Mouse (Mus musculus) hindbrain, postnatal 0 days (tissue): ENCODE data around the gene Tkfc. TPM values are rescaled to one million over a fixed set of nuclear protein-coding genes. Genes with fewer than 3 reads are reported as not detected.

Experiments
- ATAC-seq: fragments of 200-750 bp; cut with Nextera tagmentation; 2 replicates; pipeline ENCODE4 v1.8.0; 2017; ENCODE audit warnings: mild to moderate bottlenecking, moderate TSS enrichment, moderate library complexity
- DNase-seq: peaks from one replicate; pipeline ENCODE4 v3.0.0-alpha.2; 2015; ENCODE audit warnings: low spot score
- H3K27ac ChIP-seq: fragments of 300-500 bp; sonication (generic); 2 replicates; pipeline ENCODE4 v1.5.1; 2014; ENCODE audit warnings: mild to moderate bottlenecking
- H3K27me3 ChIP-seq: fragments of 300-500 bp; sonication (generic); 2 replicates; pipeline ENCODE4 v1.6.1; 2014; ENCODE audit warnings: low read length, mixed read lengths; ENCODE audit not compliant: insufficient read depth
- H3K36me3 ChIP-seq: fragments of 300-500 bp; sonication (generic); 2 replicates; pipeline ENCODE4 v1.6.1; 2014; ENCODE audit warnings: low read length, mixed read lengths; ENCODE audit not compliant: insufficient read depth
- H3K4me1 ChIP-seq: fragments of 300-500 bp; sonication (generic); 2 replicates; pipeline ENCODE4 v1.6.1; 2014; ENCODE audit warnings: antibody characterized with exemption, low read length, mixed read lengths; ENCODE audit not compliant: insufficient read depth
- H3K4me2 ChIP-seq: fragments of 300-500 bp; sonication (generic); 2 replicates; pipeline ENCODE4 v1.6.1; 2014; ENCODE audit warnings: low read depth, mild to moderate bottlenecking, low read length, moderate library complexity, mixed read lengths
- H3K4me3 ChIP-seq: fragments of 300-500 bp; sonication (generic); 2 replicates; pipeline ENCODE4 v1.5.1; 2014; ENCODE audit warnings: low read length
- H3K9ac ChIP-seq: fragments of 300-500 bp; sonication (generic); replicated peaks from 2 replicates; pipeline ENCODE4 v1.6.1; 2014; ENCODE audit warnings: mild to moderate bottlenecking, low read length, moderate library complexity, mixed read lengths
- H3K9me3 ChIP-seq: fragments of 300-500 bp; sonication (generic); 2 replicates; pipeline ENCODE4 v1.6.1; 2016; ENCODE audit warnings: low read length, mixed read lengths
- CTCF ChIP-seq: IDR thresholded peaks from 2 replicates; pipeline ENCODE4 v1.5.1; 2016; ENCODE audit warnings: antibody characterized with exemption, control low read depth, low read depth
- WGBS: fragments of 180-500 bp; shearing (Covaris S2); extraction: QIAGEN DNeasy Blood & Tissue Kit; methylation state at CpG from one replicate; pipeline ENCODE4 v1.1.7; 2014; 5-methylcytosine and 5-hydroxymethylcytosine counted together
- polyA plus RNA-seq: library from polyadenylated mRNA; unstranded; fragments of >200 nt; fragmentation: Nextera tagmentation; extraction: Ambion mirVana; gene quantifications from 2 replicates; pipeline ENCODE4 v1.2.1, GENCODE M21; 2015
- total RNA-seq: library from RNA; depleted of rRNA; stranded (reverse); fragments of >200 nt; gene quantifications from 2 replicates; pipeline ENCODE4 v1.2.3, GENCODE M21; 2014

The Tkfc gene
- total and polyA plus RNA-seq, 2 experiments from 2014 or later, result 18.2 to 18.4 TPM

DNA sequence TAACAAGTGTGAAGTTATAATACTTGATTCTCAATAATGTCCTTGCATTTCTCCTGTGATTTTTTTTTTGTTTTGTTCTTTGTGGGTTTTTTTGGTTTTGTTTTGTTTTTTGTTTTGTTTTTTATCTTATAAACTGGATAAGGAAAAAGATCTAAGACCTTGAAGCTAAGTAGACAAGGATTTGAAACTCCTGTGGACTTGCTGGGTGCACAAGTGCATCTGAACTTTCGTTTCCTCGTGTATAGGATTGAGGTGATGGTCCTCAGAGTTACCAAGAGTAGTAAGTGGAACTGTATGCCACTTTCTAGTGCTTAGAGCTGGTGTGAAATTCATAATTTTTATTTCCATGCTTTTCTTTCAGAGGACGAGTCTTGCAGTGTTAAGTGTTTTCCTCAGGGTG lies 25.4 kb downstream of the Tkfc start:
- Histone ChIP-seq H3K4me2 (no peak overlapping the region), H3K4me1 (peaks cover 5% of the 10 kb centered on the region; the same call in 1 of the 2 replicates), H3K36me3 (0 out of 2 replicates have a peak, but pooled peaks cover 5% of the 10 kb centered on the region), H3K27ac (no peak overlapping the region), H3K9me3 (no peaks in the 10 kb centered on the region), H3K9ac (no peak overlapping the region), H3K4me3 (no peak overlapping the region), H3K27me3 (no peaks in the 10 kb centered on the region)
- DNase-seq, result no peak
- no peak for ATAC-seq
- 81% methylated on average over 3 of the region's 3 CpGs for WGBS
- TF ChIP-seq CTCF, result no peak

- H3K4me3 ChIP-seq, result peak within 1 kb of the TSS; percentile 62
- H3K4me1 ChIP-seq, result peaks cover 5% of the 10 kb centered on the region; the same call in 1 of the 2 replicates
- H3K4me2 ChIP-seq, result peak within 1 kb of the TSS; percentile 88
- no peaks in the 10 kb centered on the region for H3K9me3 ChIP-seq
- peak within 1 kb of the TSS; percentile 90 for H3K27ac ChIP-seq
- peak; percentile 73 for TF ChIP-seq CTCF
- H3K9ac ChIP-seq, result peak within 1 kb of the TSS; percentile 80
- peak; percentile 97 for ATAC-seq
- WGBS, result under 1% methylated on average over 44 of the region's 44 CpGs
- DNase-seq, result peak; percentile 97
- peaks cover 28% of the 10 kb centered on the region; the same call in 1 of the 2 replicates for H3K36me3 ChIP-seq
- no peaks in the 10 kb centered on the region for H3K27me3 ChIP-seq
Observed at GRCm38 (mm10) chr19:10576690-10577561, 28.5 kb downstream of the Tkfc start, which contains the start of the genes Cyb561a3 and Tmem138. Cyb561a3 (plus strand) TSS chr19:10577172. Tmem138 (minus strand) TSS chr19:10577362.

DNA sequence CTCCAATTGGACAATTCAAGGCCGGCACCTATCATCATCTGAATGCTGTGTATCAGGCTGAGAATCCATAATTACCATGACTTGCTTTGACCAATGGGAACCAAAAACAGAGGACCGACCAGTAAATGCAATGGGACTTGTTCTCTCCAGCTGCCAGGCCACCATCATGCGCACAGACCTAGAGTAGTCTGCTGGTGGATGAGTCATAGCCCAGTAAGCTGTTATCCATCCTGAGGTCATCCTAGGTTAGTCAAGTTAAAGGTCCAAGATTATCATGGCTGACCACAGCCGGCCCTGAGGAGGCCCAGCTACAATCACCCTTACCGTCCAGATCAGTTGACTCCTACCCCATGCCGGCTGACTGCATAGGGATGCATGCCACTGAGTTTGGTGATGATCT lies 35.8 kb downstream of the Tkfc start:
- 93% methylated on average over 6 of the region's 6 CpGs for WGBS
- Histone ChIP-seq H3K4me2 (no peak overlapping the region), H3K27ac (no peak overlapping the region), H3K4me3 (no peak overlapping the region), H3K9me3 (no peaks in the 10 kb centered on the region), H3K9ac (no peak overlapping the region), H3K36me3 (peaks cover 29% of the 10 kb centered on the region), H3K27me3 (no peaks in the 10 kb centered on the region), H3K4me1 (no peaks in the 10 kb centered on the region)
- ATAC-seq, result no peak
- no peak for DNase-seq
- TF ChIP-seq CTCF, result no peak

DNA sequence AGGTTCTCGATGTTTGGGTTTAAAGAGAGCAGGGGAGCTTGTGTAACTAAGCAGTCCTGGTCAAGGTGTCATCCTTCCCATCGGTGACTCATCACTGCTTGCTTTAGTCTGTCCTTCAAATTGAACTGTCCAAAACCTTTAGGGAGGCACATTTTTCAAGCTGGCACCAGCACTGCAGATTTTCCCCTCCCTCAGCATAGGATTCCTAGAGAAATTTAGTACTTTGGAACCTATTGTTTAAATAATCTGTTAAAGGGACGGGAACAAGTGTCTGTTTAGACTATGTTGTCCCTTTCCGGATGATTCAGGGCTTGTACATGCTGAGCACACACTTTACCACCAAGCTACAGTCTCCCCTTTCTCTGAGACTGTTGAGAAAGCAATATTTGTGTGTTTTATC lies 40.2 kb downstream of the Tkfc start:
- no peak for TF ChIP-seq CTCF
- H3K4me3 ChIP-seq, result no peak overlapping the region
- no peak overlapping the region for H3K4me2 ChIP-seq
- H3K9me3 ChIP-seq, result no peaks in the 10 kb centered on the region
- no peak overlapping the region for H3K9ac ChIP-seq
- ATAC-seq (no peak), DNase-seq (no peak)
- 78% methylated on average over 4 of the region's 4 CpGs for WGBS
- H3K36me3 ChIP-seq, result no peaks in the 10 kb centered on the region
- H3K4me1 ChIP-seq, result no peaks in the 10 kb centered on the region
- H3K27ac ChIP-seq, result no peak overlapping the region
- H3K27me3 ChIP-seq, result no peaks in the 10 kb centered on the region

DNA sequence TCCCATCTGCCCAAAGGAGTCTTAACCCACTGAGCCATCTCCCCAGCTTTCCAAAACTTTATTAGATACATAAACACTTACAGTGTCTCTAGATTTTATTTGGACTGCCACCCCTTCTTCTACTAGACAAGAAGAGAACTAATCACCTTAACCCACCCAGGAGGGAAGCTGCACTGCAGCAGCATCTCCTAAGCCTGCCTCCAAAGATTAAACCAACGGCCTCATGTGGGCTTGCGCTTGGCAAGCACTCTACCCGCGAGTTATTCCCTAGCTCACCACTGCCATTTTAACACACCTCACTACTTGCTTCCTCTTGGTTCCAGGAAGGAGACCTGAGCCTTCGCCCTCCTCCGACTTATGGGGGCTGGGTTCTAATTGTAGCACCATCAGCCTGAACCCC lies 41.2 kb downstream of the Tkfc start:
- no peaks in the 10 kb centered on the region for H3K27me3 ChIP-seq
- DNase-seq (no peak), ATAC-seq (no peak)
- H3K4me3 ChIP-seq, result no peak overlapping the region
- no peaks in the 10 kb centered on the region for H3K9me3 ChIP-seq
- no peak overlapping the region for H3K4me2 ChIP-seq
- no peak overlapping the region for H3K27ac ChIP-seq
- TF ChIP-seq CTCF, result no peak
- WGBS, result 84% methylated on average over 6 of the region's 6 CpGs
- H3K4me1 ChIP-seq, result no peaks in the 10 kb centered on the region
- no peaks in the 10 kb centered on the region for H3K36me3 ChIP-seq
- no peak overlapping the region for H3K9ac ChIP-seq

- TF ChIP-seq CTCF, result no peak
- no peak overlapping the region for H3K4me2 ChIP-seq
- H3K9ac ChIP-seq, result no peak overlapping the region
- no peaks in the 10 kb centered on the region for H3K36me3 ChIP-seq
- H3K4me1 ChIP-seq, result no peaks in the 10 kb centered on the region
- H3K27me3 ChIP-seq, result no peaks in the 10 kb centered on the region
- no peaks in the 10 kb centered on the region for H3K9me3 ChIP-seq
- DNase-seq, result no peak
- H3K27ac ChIP-seq, result no peak overlapping the region
- no peak for ATAC-seq
- no peak overlapping the region for H3K4me3 ChIP-seq
- WGBS, result 58% methylated on average over 5 of the region's 5 CpGs
Observed at GRCm38 (mm10) chr19:10562351-10562750, 43.1 kb downstream of the Tkfc start.
